Mouse (Mus musculus) midbrain, embryonic 13.5 days (tissue): ENCODE results near the gene Asic3. TPM values are rescaled to one million over a fixed set of nuclear protein-coding genes. Genes with fewer than 3 reads are reported as not detected.

Source experiments
- ATAC-seq: fragments of 200-750 bp; cut with Nextera tagmentation; 2 replicates; pipeline ENCODE4 v1.8.0; 2017; ENCODE audit warnings: mild to moderate bottlenecking, moderate TSS enrichment, moderate library complexity
- H3K27ac ChIP-seq: fragments of 300-500 bp; sonication (generic); 2 replicates; pipeline ENCODE4 v1.5.1; 2015; ENCODE audit warnings: inconsistent platforms, mild to moderate bottlenecking, moderate library complexity
- H3K27me3 ChIP-seq: fragments of 300-500 bp; sonication (generic); 2 replicates; pipeline ENCODE4 v1.6.1; 2015; ENCODE audit warnings: mild to moderate bottlenecking, inconsistent platforms
- H3K36me3 ChIP-seq: fragments of 300-500 bp; sonication (generic); 2 replicates; pipeline ENCODE4 v1.6.1; 2015; ENCODE audit warnings: mild to moderate bottlenecking, inconsistent platforms
- H3K4me1 ChIP-seq: fragments of 300-500 bp; sonication (generic); replicated peaks from 2 replicates; pipeline ENCODE4 v1.6.1; 2015; ENCODE audit warnings: inconsistent platforms
- H3K4me2 ChIP-seq: fragments of 300-500 bp; sonication (generic); replicated peaks from 2 replicates; pipeline ENCODE4 v1.6.1; 2015; ENCODE audit warnings: moderate library complexity, mild to moderate bottlenecking, inconsistent platforms
- H3K4me3 ChIP-seq: fragments of 300-500 bp; sonication (generic); replicated peaks from 2 replicates; pipeline ENCODE4 v1.5.1; 2015; ENCODE audit warnings: mild to moderate bottlenecking, inconsistent platforms
- H3K9ac ChIP-seq: fragments of 300-500 bp; sonication (generic); replicated peaks from 2 replicates; pipeline ENCODE4 v1.6.1; 2015; ENCODE audit warnings: mild to moderate bottlenecking, inconsistent platforms
- H3K9me3 ChIP-seq: fragments of 300-500 bp; sonication (generic); 2 replicates; pipeline ENCODE4 v1.6.1; 2016; ENCODE audit warnings: mild to moderate bottlenecking, inconsistent platforms
- WGBS: fragments of 180-500 bp; shearing (Covaris S2); methylation state at CpG from one replicate; pipeline ENCODE4 v1.1.7; 2015; 5-methylcytosine and 5-hydroxymethylcytosine counted together
- polyA plus RNA-seq: library from polyadenylated mRNA; unstranded; fragments of >200 nt; fragmentation: Nextera tagmentation; extraction: Ambion mirVana; gene quantifications from 2 replicates; pipeline ENCODE4 v1.2.1, GENCODE M21; 2015

Asic3 gene
- polyA plus RNA-seq, 1 experiment from 2014 or later, result not detected

- H3K4me2 ChIP-seq, result peak overlapping the region; percentile 95
- H3K9ac ChIP-seq, result peak overlapping the region; percentile 98
- 59% methylated on average over 20 of the region's 20 CpGs for WGBS
- peak overlapping the region; percentile 91 for H3K27ac ChIP-seq
- ATAC-seq, result peak; percentile 5
- peak overlapping the region; percentile 94 for H3K4me3 ChIP-seq
- no peaks in the 10 kb centered on the region for H3K9me3 ChIP-seq
- peaks cover 37% of the 10 kb centered on the region for H3K4me1 ChIP-seq
- peaks cover 33% of the 10 kb centered on the region for H3K36me3 ChIP-seq
- peaks cover 10% of the 10 kb centered on the region; the same call in 1 of the 2 replicates for H3K27me3 ChIP-seq
Observed at GRCm38 (mm10) chr5:24445428-24446080, 32.4 kb downstream of the Asic3 start.

GRCm38 (mm10) chr5:24446630-24447029 lies 33.4 kb downstream of the Asic3 start:
- Histone ChIP-seq H3K27ac (no peak overlapping the region), H3K36me3 (peaks cover 23% of the 10 kb centered on the region), H3K4me3 (0 out of 2 replicates have a peak overlapping the region, but pooled peaks have one; percentile 72), H3K4me2 (peak overlapping the region; percentile 90), H3K9me3 (no peaks in the 10 kb centered on the region), H3K9ac (no peak overlapping the region), H3K4me1 (peaks cover 44% of the 10 kb centered on the region), H3K27me3 (peaks cover 10% of the 10 kb centered on the region; the same call in 1 of the 2 replicates)
- no peak for ATAC-seq
- 90% methylated on average over 7 of the region's 7 CpGs for WGBS

- Histone ChIP-seq H3K9ac (peak within 1 kb of the TSS; percentile 80), H3K9me3 (no peaks in the 10 kb centered on the region), H3K4me2 (peak within 1 kb of the TSS; percentile 90), H3K27me3 (peaks cover 10% of the 10 kb centered on the region; the same call in 1 of the 2 replicates), H3K36me3 (peaks cover 11% of the 10 kb centered on the region), H3K27ac (peak within 1 kb of the TSS; percentile 72), H3K4me1 (peaks cover 44% of the 10 kb centered on the region), H3K4me3 (peak within 1 kb of the TSS; percentile 72)
- WGBS, result 3% methylated on average over 33 of the region's 34 CpGs
- ATAC-seq, result peak; percentile 62
Observed at GRCm38 (mm10) chr5:24447624-24448298, 34.6 kb downstream of the Asic3 start, which contains the start of gene Tmub1. TSS of gene Tmub1 (minus strand) at chr5:24447854.

- peak; percentile 71 for ATAC-seq
- H3K9me3 ChIP-seq, result no peaks in the 10 kb centered on the region
- H3K27me3 ChIP-seq, result peaks cover 10% of the 10 kb centered on the region; the same call in 1 of the 2 replicates
- WGBS, result 2% methylated on average over 46 of the region's 66 CpGs
- peak overlapping the region; percentile 100 for H3K4me2 ChIP-seq
- H3K4me1 ChIP-seq, result peaks cover 60% of the 10 kb centered on the region
- 0 out of 2 replicates have a peak, but pooled peaks cover 3% of the 10 kb centered on the region for H3K36me3 ChIP-seq
- H3K4me3 ChIP-seq, result peak overlapping the region; percentile 92
- H3K9ac ChIP-seq, result peak overlapping the region; percentile 97
- H3K27ac ChIP-seq, result peak overlapping the region; percentile 95
Observed at GRCm38 (mm10) chr5:24451264-24452029, 38.3 kb downstream of the Asic3 start.

- H3K27ac ChIP-seq, result peak within 1 kb of the TSS; percentile 95
- 0% methylated on average over 75 of the region's 85 CpGs for WGBS
- H3K4me1 ChIP-seq, result peaks cover 58% of the 10 kb centered on the region
- no peaks in the 10 kb centered on the region for H3K9me3 ChIP-seq
- peak; percentile 4 for ATAC-seq
- peak within 1 kb of the TSS; percentile 92 for H3K4me3 ChIP-seq
- H3K36me3 ChIP-seq, result 0 out of 2 replicates have a peak, but pooled peaks cover 5% of the 10 kb centered on the region
- H3K4me2 ChIP-seq, result peak within 1 kb of the TSS; percentile 100
- H3K27me3 ChIP-seq, result peaks cover 10% of the 10 kb centered on the region; the same call in 1 of the 2 replicates
- H3K9ac ChIP-seq, result peak within 1 kb of the TSS; percentile 97
Observed at GRCm38 (mm10) chr5:24452030-24452690, 39.0 kb downstream of the Asic3 start, which contains the start of gene Agap3. TSS of gene Agap3 (plus strand) at chr5:24452177.

GRCm38 (mm10) chr5:24452691-24453233 lies 39.6 kb downstream of the Asic3 start:
- Histone ChIP-seq H3K9ac (peak overlapping the region; percentile 97), H3K27ac (peak overlapping the region; percentile 95), H3K36me3 (peaks cover 9% of the 10 kb centered on the region), H3K4me3 (peak overlapping the region; percentile 92), H3K4me1 (peaks cover 53% of the 10 kb centered on the region), H3K4me2 (peak overlapping the region; percentile 100), H3K9me3 (no peaks in the 10 kb centered on the region), H3K27me3 (peaks cover 10% of the 10 kb centered on the region; the same call in 1 of the 2 replicates)
- peak; percentile 38 for ATAC-seq
- under 1% methylated on average over 29 of the region's 29 CpGs for WGBS

- Histone ChIP-seq H3K27me3 (peaks cover 9% of the 10 kb centered on the region; the same call in 1 of the 2 replicates), H3K4me3 (peak overlapping the region; percentile 92), H3K9me3 (no peaks in the 10 kb centered on the region), H3K4me2 (peak overlapping the region; percentile 100), H3K9ac (peak overlapping the region; percentile 97), H3K27ac (peak overlapping the region; percentile 95), H3K36me3 (peaks cover 16% of the 10 kb centered on the region), H3K4me1 (peaks cover 49% of the 10 kb centered on the region)
- ATAC-seq, result peak; percentile 7; the same call in 1 of the 2 replicates
- 2% methylated on average over 5 of the region's 5 CpGs for WGBS
Observed at GRCm38 (mm10) chr5:24453283-24453984, 40.2 kb downstream of the Asic3 start.

- no peak for ATAC-seq
Observed at GRCm38 (mm10) chr5:24453985-24454303, 40.8 kb downstream of the Asic3 start.

GRCm38 (mm10) chr5:24455076-24455475 lies 41.9 kb downstream of the Asic3 start:
- Histone ChIP-seq H3K27ac (peak overlapping the region; percentile 53; the same call in 1 of the 2 replicates), H3K4me2 (peak overlapping the region; percentile 100), H3K4me1 (peaks cover 49% of the 10 kb centered on the region), H3K4me3 (peak overlapping the region; percentile 92), H3K9ac (peak overlapping the region; percentile 97), H3K36me3 (peaks cover 24% of the 10 kb centered on the region), H3K9me3 (no peaks in the 10 kb centered on the region), H3K27me3 (no peaks in the 10 kb centered on the region)
- ATAC-seq, result no peak
- WGBS, result 68% methylated on average over 3 of the region's 3 CpGs

More at GRCm38 (mm10) chr5:24453985-24454303, 40.8 kb downstream of the Asic3 start:
- Histone ChIP-seq H3K9ac (peak overlapping the region; percentile 97), H3K4me3 (peak overlapping the region; percentile 92), H3K4me1 (peaks cover 49% of the 10 kb centered on the region), H3K4me2 (peak overlapping the region; percentile 100), H3K9me3 (no peaks in the 10 kb centered on the region), H3K27ac (peak overlapping the region; percentile 95; the same call in 1 of the 2 replicates), H3K27me3 (peaks cover 4% of the 10 kb centered on the region; the same call in 1 of the 2 replicates), H3K36me3 (peaks cover 20% of the 10 kb centered on the region)
- 20% methylated on average over 2 of the region's 2 CpGs for WGBS

- peak overlapping the region; percentile 92 for H3K4me3 ChIP-seq
- no peaks in the 10 kb centered on the region for H3K9me3 ChIP-seq
- WGBS, result 57% methylated on average over 7 of the region's 7 CpGs
- peak overlapping the region; percentile 100 for H3K4me2 ChIP-seq
- H3K36me3 ChIP-seq, result peaks cover 27% of the 10 kb centered on the region
- no peak for ATAC-seq
- peak overlapping the region; percentile 97 for H3K9ac ChIP-seq
- H3K27ac ChIP-seq, result peak overlapping the region; percentile 53; the same call in 1 of the 2 replicates
- peaks cover 49% of the 10 kb centered on the region for H3K4me1 ChIP-seq
- no peaks in the 10 kb centered on the region for H3K27me3 ChIP-seq
Observed at GRCm38 (mm10) chr5:24455613-24456012, 42.4 kb downstream of the Asic3 start.
